Mouse (Mus musculus): Measurements from ENCODE around the gene Mycbpap. TPM values are rescaled to one million over a fixed set of nuclear protein-coding genes. Genes with fewer than 3 reads are reported as not detected.

The Mycbpap gene
- total RNA-seq, 2 experiments from 2014 or later = 8.5 to 8.9 TPM

- no peak for TF ChIP-seq CTCF (IDR thresholded peaks at IDR 0.05)
- intact Hi-C loops (cut with DNase I) = loop anchor here (2.0 kb wide), 1 partner anchor 58 kb away; the partner anchor contains the start of gene Rsad1
- Histone ChIP-seq H3K4me3 (peak overlapping the region; percentile 46), H3K27ac (peak overlapping the region; percentile 70; the same call in 1 of the 2 replicates)
- peak; percentile 63 to 67 for DNase-seq (ENCODE audit: extremely low spot score in 1 of 2, low spot score in 2 of 2)
Measured at GRCm38 (mm10) chr11:94491035-94491748, 30.4 kb downstream of the Mycbpap start.

GRCm38 (mm10) chr11:94489745-94490144 lies 31.8 kb downstream of the Mycbpap start:
- Histone ChIP-seq H3K4me3 (no peak overlapping the region), H3K27ac (no peak overlapping the region)
- no peak for TF ChIP-seq CTCF (IDR thresholded peaks at IDR 0.05)
- intact Hi-C loops (cut with DNase I) = loop anchor here (2.0 to 5.0 kb wide), 3 partner anchors 59 to 357 kb away; partner anchors contain the start of gene Rsad1
- DNase-seq (ENCODE audit: extremely low spot score in 1 of 2, low spot score in 2 of 2) = no peak

DNA sequence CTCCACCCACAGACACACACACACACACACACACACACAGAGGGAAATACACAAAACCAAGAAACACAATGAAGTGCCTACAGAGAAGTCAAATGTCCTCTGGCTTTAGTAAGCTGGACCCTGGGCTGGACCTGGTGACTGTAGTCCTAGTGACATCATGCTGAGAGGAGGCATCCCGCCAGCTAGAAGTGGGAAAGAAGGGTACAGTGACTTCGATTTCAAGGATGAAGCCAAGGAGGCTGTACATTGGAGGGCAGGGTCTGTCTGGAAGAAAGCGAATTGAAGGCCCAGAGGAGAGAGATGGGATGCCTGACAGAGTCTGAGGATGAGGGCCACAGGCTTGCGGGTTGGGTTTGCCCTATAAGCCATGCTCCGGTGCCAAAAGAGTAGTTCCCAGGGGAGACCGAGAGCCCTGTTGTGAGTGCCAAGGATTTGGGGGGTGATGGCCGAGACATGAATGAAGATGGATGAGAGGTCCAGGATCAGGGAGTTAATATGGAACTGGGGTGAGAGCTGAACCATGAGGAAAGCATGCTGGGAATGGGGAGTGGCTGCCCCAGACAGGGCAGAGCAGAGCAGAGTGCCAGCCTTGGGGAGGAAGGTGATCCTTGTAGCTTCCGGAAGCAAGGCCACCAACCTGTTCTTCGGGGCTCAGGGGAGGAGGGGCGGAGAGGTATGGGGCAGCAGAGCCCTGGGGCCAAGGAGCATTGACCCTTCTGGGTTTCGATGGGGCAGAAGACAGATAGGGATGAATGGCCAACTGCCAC lies 32.6 kb downstream of the Mycbpap start:
- Histone ChIP-seq H3K27ac (no peak overlapping the region), H3K4me3 (no peak overlapping the region)
- no peak for TF ChIP-seq CTCF (IDR thresholded peaks at IDR 0.05)
- no peak for DNase-seq (ENCODE audit: extremely low spot score in 1 of 2, low spot score in 2 of 2)
- intact Hi-C loops (cut with DNase I) = loop anchor here (5.0 kb wide), 2 partner anchors 252 to 357 kb away; no protein-coding TSS in a partner anchor

- intact Hi-C loops (cut with DNase I) = loop anchor here (1.0 to 5.0 kb wide), 3 partner anchors 146 to 354 kb away; no protein-coding TSS in a partner anchor
- DNase-seq (ENCODE audit: extremely low spot score in 1 of 2, low spot score in 2 of 2) = peak; percentile 84 to 95
- Histone ChIP-seq H3K27ac (no peak within 1 kb of the TSS), H3K4me3 (peak within 1 kb of the TSS; percentile 26; the same call in 1 of the 2 replicates)
- peak; percentile 100 for TF ChIP-seq CTCF (IDR thresholded peaks at IDR 0.05)
Measured at GRCm38 (mm10) chr11:94486001-94486400, 35.5 kb downstream of the Mycbpap start, which contains the start of gene Spata20. Gene Spata20 (minus strand): TSS chr11:94486179.

GRCm38 (mm10) chr11:94485223-94485622 lies 36.3 kb downstream of the Mycbpap start:
- intact Hi-C loops (cut with DNase I) = loop anchor here (2.0 to 5.0 kb wide), 3 partner anchors 64 to 353 kb away; no protein-coding TSS in a partner anchor
- H3K27ac ChIP-seq = no peak overlapping the region
- DNase-seq (ENCODE audit: extremely low spot score in 1 of 2, low spot score in 2 of 2) = no peak
- TF ChIP-seq CTCF (IDR thresholded peaks at IDR 0.05) = no peak
- H3K4me3 ChIP-seq = no peak overlapping the region

DNA sequence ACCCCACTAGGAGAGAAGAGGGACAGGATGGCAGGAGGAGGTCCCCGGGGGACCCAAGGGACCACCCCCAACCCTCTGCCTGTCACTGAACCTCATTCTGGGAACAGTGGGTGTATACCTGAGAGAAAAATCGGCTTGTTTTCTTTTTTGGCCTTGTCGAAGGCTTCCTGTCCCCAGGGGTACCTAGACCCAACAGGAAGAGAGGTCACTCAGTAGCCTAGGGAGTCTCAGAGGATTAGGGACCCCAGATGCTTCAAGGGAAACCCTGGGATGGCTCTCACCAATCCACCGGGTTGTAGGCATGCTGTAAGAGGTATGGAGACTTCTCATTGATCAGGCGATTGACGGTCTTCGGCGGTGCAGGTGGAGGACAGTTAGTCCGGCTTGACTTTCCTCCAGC lies 36.9 kb downstream of the Mycbpap start:
- no peak for TF ChIP-seq CTCF (IDR thresholded peaks at IDR 0.05)
- intact Hi-C loops (cut with DNase I) = loop anchor here (2.0 to 5.0 kb wide), 3 partner anchors 64 to 352 kb away; no protein-coding TSS in a partner anchor
- DNase-seq (ENCODE audit: extremely low spot score in 1 of 2, low spot score in 2 of 2) = no peak
- Histone ChIP-seq H3K4me3 (no peak overlapping the region), H3K27ac (no peak overlapping the region)

GRCm38 (mm10) chr11:94483921-94484320 lies 37.6 kb downstream of the Mycbpap start:
- DNase-seq (ENCODE audit: extremely low spot score in 1 of 2, low spot score in 2 of 2) = no peak
- intact Hi-C loops (cut with DNase I) = loop anchor here (2.0 kb wide), 1 partner anchor 63 kb away; no protein-coding TSS in a partner anchor
- Histone ChIP-seq H3K27ac (no peak overlapping the region), H3K4me3 (no peak overlapping the region)
- no peak for TF ChIP-seq CTCF (IDR thresholded peaks at IDR 0.05)

- no peak for TF ChIP-seq CTCF (IDR thresholded peaks at IDR 0.05)
- Histone ChIP-seq H3K4me3 (no peak overlapping the region), H3K27ac (no peak overlapping the region)
- DNase-seq (ENCODE audit: extremely low spot score in 1 of 2, low spot score in 2 of 2) = no peak
- intact Hi-C loops (cut with DNase I) = no loop called here
Measured at GRCm38 (mm10) chr11:94483436-94483835, 38.1 kb downstream of the Mycbpap start.

GRCm38 (mm10) chr11:94482738-94483137 lies 38.8 kb downstream of the Mycbpap start:
- intact Hi-C loops (cut with DNase I) = no loop called here
- no peak for DNase-seq (ENCODE audit: extremely low spot score in 1 of 2, low spot score in 2 of 2)
- Histone ChIP-seq H3K4me3 (no peak overlapping the region), H3K27ac (no peak overlapping the region)
- no peak for TF ChIP-seq CTCF (IDR thresholded peaks at IDR 0.05)

- H3K27ac ChIP-seq = no peak overlapping the region
- H3K4me3 ChIP-seq = no peak overlapping the region
- DNase-seq (ENCODE audit: extremely low spot score in 1 of 2, low spot score in 2 of 2) = no peak
- no peak for TF ChIP-seq CTCF (IDR thresholded peaks at IDR 0.05)
- intact Hi-C loops (cut with DNase I) = no loop called here
Measured at GRCm38 (mm10) chr11:94481963-94482362, 39.6 kb downstream of the Mycbpap start.

DNA sequence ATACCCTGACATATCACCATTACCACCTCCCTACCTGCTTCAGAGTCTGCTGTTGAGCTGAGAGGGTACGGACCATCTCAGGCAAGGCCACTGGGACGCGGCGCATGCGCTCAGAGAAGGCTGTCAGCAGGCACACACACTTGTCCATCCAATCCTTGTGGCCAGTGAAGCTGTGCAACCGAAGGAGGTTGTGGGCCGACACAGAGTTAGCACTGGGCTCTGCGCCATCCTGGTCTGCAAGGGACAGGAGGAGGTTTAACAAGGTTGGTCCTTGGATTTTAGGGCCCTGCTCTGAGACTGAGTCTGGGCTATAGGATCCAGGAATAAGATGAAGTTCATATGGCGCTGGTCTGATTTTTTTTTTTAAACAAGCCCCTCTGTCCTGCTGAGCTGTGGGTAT lies 41.2 kb downstream of the Mycbpap start:
- no peak for DNase-seq (ENCODE audit: extremely low spot score in 1 of 2, low spot score in 2 of 2)
- no peak overlapping the region for H3K4me3 ChIP-seq
- no peak for TF ChIP-seq CTCF (IDR thresholded peaks at IDR 0.05)
- H3K27ac ChIP-seq = no peak overlapping the region
- intact Hi-C loops (cut with DNase I) = no loop called here

GRCm38 (mm10) chr11:94477651-94478050 lies 43.9 kb downstream of the Mycbpap start:
- intact Hi-C loops (cut with DNase I) = no loop called here
- no peak overlapping the region for H3K27ac ChIP-seq
- H3K4me3 ChIP-seq = no peak overlapping the region
- DNase-seq (ENCODE audit: extremely low spot score in 1 of 2, low spot score in 2 of 2) = no peak
- TF ChIP-seq CTCF (IDR thresholded peaks at IDR 0.05) = no peak
